Mouse (Mus musculus) frontal cortex, postnatal 10 days (tissue): Measurements from ENCODE around the gene Hoxb8.

Source experiments
- DNase-seq, 2 experiments: peaks; one replicate each; pipeline ENCODE4 v3.0.0; 2022; ENCODE audit warnings: low spot score in 2 of 2, mixed read lengths in 1 of 2

Hoxb8 gene

DNA sequence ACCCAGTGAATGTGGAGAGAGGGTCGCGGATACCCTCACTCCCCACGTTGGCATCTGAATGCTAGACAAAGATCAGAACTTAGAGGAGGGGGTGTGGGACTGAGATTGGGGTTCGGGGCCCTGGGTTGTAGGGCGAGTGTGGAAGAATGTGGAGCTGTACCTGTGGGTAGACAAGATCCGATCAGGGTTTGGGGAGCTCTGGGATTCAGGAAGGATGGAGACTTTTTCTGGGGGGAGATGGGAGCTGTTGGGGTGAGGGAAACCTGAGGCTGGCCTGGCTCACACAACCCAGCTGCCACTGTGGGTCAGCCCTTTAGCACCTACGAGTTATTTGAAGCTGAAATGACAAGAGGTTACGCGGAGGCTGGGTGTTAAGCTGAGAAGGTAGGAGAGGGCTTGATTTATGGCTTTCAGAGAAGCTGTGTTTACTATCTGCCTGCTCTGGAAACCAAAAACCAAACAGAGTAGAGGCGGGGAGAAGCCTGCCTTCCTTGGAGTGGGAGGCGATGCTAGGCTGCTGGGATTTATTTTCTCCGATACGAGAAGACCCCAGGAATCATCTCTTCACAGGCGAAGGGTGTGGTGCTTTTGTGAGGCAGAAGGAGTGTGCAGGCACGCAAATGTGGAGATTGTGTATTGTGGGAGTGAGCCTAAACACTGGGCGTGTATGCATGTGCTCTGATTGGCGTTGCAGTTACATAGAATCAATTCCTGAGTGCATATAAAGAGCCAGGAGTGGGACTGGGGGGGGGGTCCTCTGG, 51.7 kb downstream of the Hoxb8 start:
- DNase-seq = no peak

DNA sequence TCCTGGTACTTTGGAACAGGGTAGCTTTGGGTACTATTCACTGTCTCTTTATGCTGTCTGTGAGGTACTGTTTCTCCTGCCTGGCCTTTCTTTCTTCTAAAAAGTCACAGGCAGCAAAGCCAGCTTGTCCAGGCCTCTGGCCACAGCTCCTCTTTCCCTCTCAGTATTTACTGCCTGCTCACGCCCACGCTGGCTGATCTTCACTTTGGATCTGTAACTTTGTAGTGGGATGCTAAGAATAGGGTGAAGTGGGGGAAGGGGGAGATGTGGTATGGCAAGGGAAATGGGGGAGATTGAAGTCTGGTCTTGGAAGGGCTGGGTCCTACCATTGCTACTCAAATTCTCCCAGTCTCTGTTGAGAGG, 52.3 kb downstream of the Hoxb8 start:
- no peak for DNase-seq
